Comparison of ENCODE assay signal across 25 mouse cellular contexts in the genomic region with DNA sequence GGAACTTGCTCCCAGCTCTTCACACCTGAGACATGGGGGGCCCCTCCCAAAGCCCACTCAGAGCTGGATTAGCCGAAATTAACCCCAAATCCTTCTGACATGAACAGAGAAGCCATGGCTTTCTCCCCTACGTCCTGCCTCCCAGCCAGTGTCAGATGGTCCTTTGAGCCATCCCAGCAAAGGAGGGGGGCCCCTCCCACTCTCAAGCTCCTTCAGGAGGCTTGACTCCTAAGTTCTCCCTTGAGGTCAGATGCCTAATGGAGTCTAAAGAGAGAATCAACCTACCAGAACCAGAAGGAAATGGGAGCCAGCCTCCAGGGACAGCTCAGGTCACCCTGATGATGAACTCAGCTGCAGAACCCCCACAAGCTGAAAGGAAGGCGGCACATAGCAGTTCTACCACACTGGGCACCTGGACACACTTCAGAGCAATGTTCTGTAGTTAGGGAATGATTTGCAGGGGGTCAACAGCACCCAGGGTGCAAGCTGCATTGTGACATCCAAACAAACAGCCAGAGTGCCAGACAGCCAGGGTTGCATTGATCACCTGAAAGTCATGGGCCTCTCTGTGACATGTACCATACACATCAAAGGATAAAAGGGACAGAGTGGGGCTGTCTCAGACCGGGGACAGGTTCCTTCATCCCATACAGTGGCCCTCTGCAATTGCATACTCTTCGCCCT. TPM values are rescaled to one million over a fixed set of nuclear protein-coding genes. Genes with fewer than 3 reads are reported as not detected.
DNase-seq lines count a peak whose midpoint lies in the region; ATAC-seq and TF ChIP-seq lines count a peak whose summit lies in the region.
"Had no signal": no experiment of that assay in that cellular context is flagged by ENCODE, and none has a peak within 500 bp of the region (broad histone marks: within the 10 kb centered on the region; RNA-seq: fewer than 3 reads in every experiment).

No protein-coding gene starts in this region.

- H3K4me1 ChIP-seq in kidney, embryonic 15.5 days, result peaks cover 43% of the 10 kb centered on the region
- peaks cover 28% of the 10 kb centered on the region for H3K4me1 ChIP-seq in liver, adult 2 months (ENCODE audit: control insufficient read depth, insufficient read depth, low read length)
- 0 out of 2 replicates have a peak, but pooled peaks cover 7% of the 10 kb centered on the region for H3K4me1 ChIP-seq in liver, embryonic 11.5 days (replicated peaks; ENCODE audit: control insufficient read depth, insufficient read depth, low read length)
- peaks cover 34% of the 10 kb centered on the region for H3K4me1 ChIP-seq in brown adipose tissue, adult 24 weeks (ENCODE audit: control insufficient read depth, insufficient read depth, insufficient read length, low read length)
- peaks cover 8% of the 10 kb centered on the region for H3K4me1 ChIP-seq in liver, embryonic 15.5 days (replicated peaks)
- H3K4me1 ChIP-seq: forebrain, embryonic 13.5 days had no signal

- H3K36me3 ChIP-seq in kidney, embryonic 15.5 days, result no peaks in the 10 kb centered on the region
- H3K36me3 ChIP-seq in liver, adult 2 months (ENCODE audit: control insufficient read depth, insufficient read depth, low read length), result no peaks in the 10 kb centered on the region
- H3K36me3 ChIP-seq in liver, embryonic 11.5 days (ENCODE audit: control insufficient read depth, insufficient read depth, low read length), result no peaks in the 10 kb centered on the region
- no peaks in the 10 kb centered on the region for H3K36me3 ChIP-seq in liver, embryonic 15.5 days (replicated peaks)
- H3K36me3 ChIP-seq: forebrain, embryonic 10.5 days; heart, embryonic 15.5 days had no signal

- no peaks in the 10 kb centered on the region for H3K9me3 ChIP-seq in kidney, embryonic 15.5 days (replicated peaks)
- no peaks in the 10 kb centered on the region for H3K9me3 ChIP-seq in liver, embryonic 11.5 days (ENCODE audit: control insufficient read depth, low read length)
- no peaks in the 10 kb centered on the region for H3K9me3 ChIP-seq in liver, embryonic 15.5 days (replicated peaks)
- H3K9me3 ChIP-seq: forebrain, embryonic 10.5 days; forebrain, embryonic 13.5 days; heart, embryonic 15.5 days had no signal

- DNase-seq in kidney, adult 8-10 months, result no peak
- peak; percentile 98 for DNase-seq in liver, adult 2 months (ENCODE audit: extremely low read depth, low read depth, low spot score)
- no peak for DNase-seq in liver, embryonic 11.5 days (ENCODE audit: low spot score)
- no peak for DNase-seq in layer of hippocampus, adult 11-12 months (ENCODE audit: low spot score)
- no peak for DNase-seq in spleen, postnatal 10 days (ENCODE audit: low spot score in 2 of 2)
- DNase-seq: adrenal gland, adult 2 months; adrenal gland, postnatal 14 days; cerebellum, adult 18-20 months; cerebellum, adult 9-10 months; cerebellum, postnatal 14 days; gastrocnemius, adult 2 months; gastrocnemius, postnatal 14 days; heart, adult 11 months; heart, postnatal 14 days; heart, postnatal 4 days had no signal

- H3K4me2 ChIP-seq in kidney, embryonic 15.5 days, result 0 out of 2 replicates have a peak overlapping the region, but pooled peaks have one; percentile 5
- H3K4me2 ChIP-seq in liver, embryonic 11.5 days, result no peak overlapping the region
- H3K4me2 ChIP-seq in liver, embryonic 15.5 days, result peak overlapping the region; percentile 30
- H3K4me2 ChIP-seq: forebrain, embryonic 13.5 days; heart, embryonic 11.5 days; heart, embryonic 15.5 days; hindbrain, embryonic 14.5 days had no signal

- H3K79me2 ChIP-seq in liver, adult 2 months (ENCODE audit: control insufficient read depth, insufficient read depth, low read length), result peaks cover 22% of the 10 kb centered on the region; the same call in 1 of the 2 replicates

- H3K27ac ChIP-seq in kidney, embryonic 15.5 days, result peak overlapping the region; percentile 61
- H3K27ac ChIP-seq in liver, adult 2 months (replicated peaks; ENCODE audit: insufficient read depth, low read depth, low read length), result peak overlapping the region; percentile 96
- H3K27ac ChIP-seq in liver, embryonic 11.5 days (ENCODE audit: low read depth, low read length), result no peak overlapping the region
- peak overlapping the region; percentile 83 for H3K27ac ChIP-seq in brown adipose tissue, adult 24 weeks (replicated peaks; ENCODE audit: low read depth, low read length)
- H3K27ac ChIP-seq in liver, embryonic 15.5 days (replicated peaks), result no peak overlapping the region
- H3K27ac ChIP-seq: forebrain, embryonic 10.5 days; forebrain, embryonic 13.5 days; gastrocnemius, adult 2 months; heart, embryonic 15.5 days; hindbrain, embryonic 14.5 days had no signal

- 37% methylated on average over 5 of the region's 5 CpGs for WGBS in kidney, embryonic 15.5 days
- WGBS in liver, adult 2 months, result 22% methylated on average over 5 of the region's 5 CpGs
- WGBS in liver, embryonic 11.5 days, result 59% methylated on average over 5 of the region's 5 CpGs
- WGBS in liver, embryonic 15.5 days (ENCODE audit: insufficient replicate concordance), result 60% methylated on average over 5 of the region's 5 CpGs

- ATAC-seq in kidney, embryonic 15.5 days (replicated peaks; ENCODE audit: low FRiP score), result peak; percentile 56
- ATAC-seq in liver, embryonic 11.5 days (replicated peaks; ENCODE audit: low FRiP score), result no peak
- peak; percentile 74 for ATAC-seq in liver, embryonic 15.5 days (ENCODE audit: insufficient read depth)
- ATAC-seq: CD4-positive, CD25-positive, alpha-beta regulatory T cell, adult 4 months; forebrain, embryonic 13.5 days; forebrain, embryonic 16.5 days had no signal

- H3K9ac ChIP-seq in kidney, embryonic 15.5 days, result no peak overlapping the region
- H3K9ac ChIP-seq in liver, adult 2 months (ENCODE audit: low read depth, low read length), result peak overlapping the region; percentile 89
- no peak overlapping the region for H3K9ac ChIP-seq in liver, embryonic 11.5 days (ENCODE audit: low read depth, low read length)
- H3K9ac ChIP-seq in liver, embryonic 15.5 days, result no peak overlapping the region
- H3K9ac ChIP-seq: forebrain, embryonic 13.5 days; heart, embryonic 15.5 days; hindbrain, embryonic 14.5 days had no signal

- TF ChIP-seq CTCF in liver, adult 2 months (IDR thresholded peaks at IDR 0.05; ENCODE audit: low read depth, low read length), result no peak

- no peak overlapping the region for H3K4me3 ChIP-seq in kidney, embryonic 15.5 days (replicated peaks)
- peak overlapping the region; percentile 73 for H3K4me3 ChIP-seq in liver, adult 2 months (ENCODE audit: insufficient read depth, low read depth, low read length)
- no peak overlapping the region for H3K4me3 ChIP-seq in liver, embryonic 11.5 days (ENCODE audit: low read depth, low read length)
- no peak overlapping the region for H3K4me3 ChIP-seq in brown adipose tissue, adult 24 weeks (ENCODE audit: insufficient read depth, low read depth, low read length)
- H3K4me3 ChIP-seq in liver, embryonic 15.5 days (replicated peaks), result 0 out of 2 replicates have a peak overlapping the region, but pooled peaks have one; percentile 2
- H3K4me3 ChIP-seq: forebrain, embryonic 10.5 days; forebrain, embryonic 13.5 days; gastrocnemius, adult 2 months; heart, embryonic 15.5 days had no signal

- TF ChIP-seq POLR2A in liver, adult 2 months (IDR thresholded peaks at IDR 0.05; ENCODE audit: extremely low read depth, insufficient read depth, low read length), result peak; percentile 39; the same call in 1 of the 2 replicates

- no peaks in the 10 kb centered on the region for H3K27me3 ChIP-seq in kidney, embryonic 15.5 days
- no peaks in the 10 kb centered on the region for H3K27me3 ChIP-seq in liver, adult 2 months (ENCODE audit: control insufficient read depth, insufficient read depth, low read length)
- no peaks in the 10 kb centered on the region for H3K27me3 ChIP-seq in liver, embryonic 11.5 days (replicated peaks; ENCODE audit: control insufficient read depth, insufficient read depth, low read length)
- no peaks in the 10 kb centered on the region for H3K27me3 ChIP-seq in liver, embryonic 15.5 days
- H3K27me3 ChIP-seq: forebrain, embryonic 13.5 days; heart, embryonic 15.5 days had no signal

RNA-seq across cellular contexts. Expression of gene Pemt, which starts 9.6 kb away (rescaled TPM):
- polyA plus RNA-seq in kidney, embryonic 15.5 days (2015; fragmentation: Nextera tagmentation; extraction: Ambion mirVana), result 12.6 and 13.0 TPM in 2 replicates
- total RNA-seq in liver, adult 2 months (2014; rRNA removed), result 432 and 472 TPM in 2 replicates
- 1,369 and 1,396 TPM in 2 replicates for polyA plus RNA-seq in liver, adult 2 months (2012; rRNA removed)
- polyA plus RNA-seq in liver, embryonic 11.5 days (2014; fragmentation: Nextera tagmentation; extraction: Ambion mirVana), result 9.4 and 12.6 TPM in 2 replicates
- polyA plus RNA-seq in brown adipose tissue, adult 24 weeks (2012; ENCODE audit: insufficient read depth, insufficient read length, missing spikeins), result 8.5 and 29.6 TPM in 2 replicates
- 23.5 and 41.5 TPM in 2 replicates for polyA plus RNA-seq in liver, embryonic 15.5 days (2015; fragmentation: Nextera tagmentation; extraction: Ambion mirVana)

Comparison
In these comparisons a context has a peak if more than half of its experiments do, and no peak if none do; other contexts are left out.
1. H3K27ac ChIP-seq: peak in kidney, embryonic 15.5 days (single experiment), liver, adult 2 months (single experiment) and brown adipose tissue, adult 24 weeks (single experiment); none in liver, embryonic 11.5 days (single experiment) and liver, embryonic 15.5 days (single experiment).
2. H3K4me3 ChIP-seq: peak in liver, adult 2 months (single experiment) and liver, embryonic 15.5 days (single experiment); none in kidney, embryonic 15.5 days (single experiment), liver, embryonic 11.5 days (single experiment) and brown adipose tissue, adult 24 weeks (single experiment).
3. RNA of gene Pemt, which starts 9.6 kb away (polyA plus RNA-seq): 1,369 to 1,396 TPM in liver, adult 2 months; 8.5 to 29.6 TPM in brown adipose tissue, adult 24 weeks, 23.5 to 41.5 TPM in liver, embryonic 15.5 days, 12.6 to 13.0 TPM in kidney, embryonic 15.5 days and 9.4 to 12.6 TPM in liver, embryonic 11.5 days; every median in the first group is over 10 times any median in the second.